Mouse (Mus musculus) intestine, embryonic 14.5 days (tissue): ENCODE results near the gene Spink4. TPM values are rescaled to one million over a fixed set of nuclear protein-coding genes. Genes with fewer than 3 reads are reported as not detected.

Source experiments
- ATAC-seq: fragments of 200-750 bp; cut with Nextera tagmentation; replicated peaks from 2 replicates; pipeline ENCODE4 v1.8.0; 2017; ENCODE audit warnings: low read depth, moderate number of reproducible peaks, moderate TSS enrichment, moderate library complexity; ENCODE audit not compliant: low FRiP score, low TSS enrichment
- DNase-seq: peaks from one replicate; pipeline ENCODE4 v3.0.0-alpha.2; 2018; ENCODE audit warnings: low spot score
- H3K27ac ChIP-seq: fragments of 300-500 bp; sonication (generic); 2 replicates; pipeline ENCODE4 v1.5.1; 2014; ENCODE audit warnings: low read depth, mild to moderate bottlenecking, control low read depth
- H3K27me3 ChIP-seq: fragments of 300-500 bp; sonication (generic); replicated peaks from 2 replicates; pipeline ENCODE4 v1.6.1; 2014; ENCODE audit warnings: low read length, control low read depth; ENCODE audit not compliant: control insufficient read depth, insufficient read depth
- H3K36me3 ChIP-seq: fragments of 300-500 bp; sonication (generic); 2 replicates; pipeline ENCODE4 v1.6.1; 2014; ENCODE audit warnings: low read length, control low read depth; ENCODE audit not compliant: control insufficient read depth, insufficient read depth
- H3K4me1 ChIP-seq: fragments of 300-500 bp; sonication (generic); replicated peaks from 2 replicates; pipeline ENCODE4 v1.6.1; 2014; ENCODE audit warnings: low read length, control low read depth, mixed read lengths; ENCODE audit not compliant: control insufficient read depth, insufficient read depth
- H3K4me2 ChIP-seq: fragments of 300-500 bp; sonication (generic); 2 replicates; pipeline ENCODE4 v1.6.1; 2014; ENCODE audit warnings: low read length
- H3K4me3 ChIP-seq: fragments of 300-500 bp; sonication (generic); 2 replicates; pipeline ENCODE4 v1.5.1; 2014; ENCODE audit warnings: low read depth, low read length, control low read depth, mixed read lengths
- H3K9ac ChIP-seq: fragments of 300-500 bp; sonication (generic); 2 replicates; pipeline ENCODE4 v1.6.1; 2014; ENCODE audit warnings: mild to moderate bottlenecking, low read length
- H3K9me3 ChIP-seq: fragments of 300-500 bp; sonication (generic); 2 replicates; pipeline ENCODE4 v1.6.1; 2016; ENCODE audit warnings: low read length, control low read depth; ENCODE audit not compliant: control insufficient read depth
- WGBS: fragments of 180-500 bp; shearing (Covaris S2); extraction: QIAGEN DNeasy Blood & Tissue Kit; methylation state at CpG from one replicate; pipeline ENCODE4 v1.1.7; 2014; 5-methylcytosine and 5-hydroxymethylcytosine counted together
- polyA plus RNA-seq: library from polyadenylated mRNA; unstranded; fragments of >200 nt; fragmentation: Nextera tagmentation; extraction: Ambion mirVana; gene quantifications from 2 replicates; pipeline ENCODE4 v1.2.1, GENCODE M21; 2014

Spink4 gene
- polyA plus RNA-seq, 1 experiment from 2014 or later: 76.7 TPM

DNA sequence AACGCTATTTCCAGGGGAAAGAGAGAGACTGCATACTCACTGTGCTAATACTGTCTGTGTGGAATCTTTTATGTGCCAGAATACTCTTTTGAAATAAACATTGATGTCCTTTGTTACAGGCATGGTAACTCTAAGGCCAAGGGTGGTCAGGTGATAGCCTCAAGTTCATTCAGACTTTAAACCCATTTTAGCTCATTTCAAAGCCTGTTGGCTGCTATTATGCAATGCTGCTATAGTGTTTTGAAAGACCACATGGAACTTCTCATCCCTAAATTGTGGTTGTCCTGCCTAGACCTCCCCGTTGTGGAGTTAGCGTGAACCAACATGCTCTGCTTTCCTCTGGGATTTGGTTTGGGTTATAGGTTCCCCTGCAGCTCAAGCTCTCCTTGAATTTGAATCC, 55.8 kb downstream of the Spink4 start:
- H3K4me1 ChIP-seq: 0 out of 2 replicates have a peak, but pooled peaks cover 4% of the 10 kb centered on the region
- H3K9ac ChIP-seq: no peak overlapping the region
- no peaks in the 10 kb centered on the region for H3K9me3 ChIP-seq
- no peaks in the 10 kb centered on the region for H3K27me3 ChIP-seq
- no peak overlapping the region for H3K4me2 ChIP-seq
- H3K4me3 ChIP-seq: no peak overlapping the region
- DNase-seq (no peak), ATAC-seq (no peak)
- peaks cover 54% of the 10 kb centered on the region for H3K36me3 ChIP-seq
- no peak overlapping the region for H3K27ac ChIP-seq
- 92% methylated on average over 3 of the region's 3 CpGs for WGBS

DNA sequence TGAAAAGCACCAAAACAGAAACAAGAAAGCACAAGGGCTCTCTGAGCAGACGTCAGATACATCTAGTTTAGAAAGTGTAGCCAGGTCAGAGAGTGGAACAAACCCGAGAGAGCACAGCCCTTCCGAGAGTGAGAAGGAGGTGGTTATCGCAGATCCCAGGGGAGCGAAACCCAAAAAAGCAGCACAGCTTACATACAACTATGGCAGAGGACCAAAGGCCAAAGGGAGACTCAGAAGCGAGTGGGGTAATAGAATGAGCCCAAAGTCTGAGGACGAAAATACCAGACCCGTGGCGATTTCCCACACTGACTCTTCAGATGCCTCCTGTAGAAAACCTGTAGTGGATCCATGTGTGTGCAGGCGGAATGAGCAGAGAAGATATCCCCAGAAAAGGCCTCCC, 56.8 kb downstream of the Spink4 start:
- Histone ChIP-seq H3K36me3 (peaks cover 64% of the 10 kb centered on the region), H3K4me1 (0 out of 2 replicates have a peak, but pooled peaks cover 4% of the 10 kb centered on the region), H3K9ac (no peak overlapping the region), H3K27ac (no peak overlapping the region), H3K4me3 (no peak overlapping the region), H3K9me3 (no peaks in the 10 kb centered on the region), H3K27me3 (no peaks in the 10 kb centered on the region), H3K4me2 (no peak overlapping the region)
- no peak for ATAC-seq
- DNase-seq: no peak
- WGBS: 86% methylated on average over 10 of the region's 10 CpGs

DNA sequence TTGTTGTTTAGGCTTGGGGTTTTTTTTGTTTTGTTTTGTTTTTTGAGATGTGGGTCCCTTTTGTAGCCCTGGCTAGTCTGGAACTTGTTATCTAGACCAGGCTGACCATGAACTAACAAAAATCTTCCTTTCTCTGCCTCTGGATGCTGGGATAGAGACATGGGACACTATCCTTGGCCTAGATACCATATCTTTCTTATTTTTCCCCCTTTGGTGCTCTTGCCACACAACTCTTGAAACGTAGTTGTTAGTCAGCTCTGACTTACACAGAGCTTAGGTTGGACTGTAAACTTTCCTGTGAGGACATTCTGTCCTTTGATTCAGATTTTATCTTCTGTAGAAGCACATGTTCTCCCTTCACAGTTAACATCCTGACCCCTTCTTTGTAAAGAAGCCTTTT, 59.6 kb downstream of the Spink4 start:
- Histone ChIP-seq H3K4me1 (no peaks in the 10 kb centered on the region), H3K27me3 (no peaks in the 10 kb centered on the region), H3K9me3 (no peaks in the 10 kb centered on the region), H3K9ac (no peak overlapping the region), H3K4me2 (no peak overlapping the region), H3K4me3 (no peak overlapping the region), H3K27ac (no peak overlapping the region), H3K36me3 (peaks cover 83% of the 10 kb centered on the region)
- WGBS: 89% methylated on average over 1 of the region's 1 CpGs
- no peak for ATAC-seq
- no peak for DNase-seq

Other genes starting within 250 kb of the Spink4 start
- 24.3 and 27.3 TPM in 2 replicates for gene Aptx, start 216.9 kb upstream of the Spink4 start, polyA plus RNA-seq
- gene Dnaja1, start 197.9 kb upstream of the Spink4 start, polyA plus RNA-seq: 338 and 347 TPM in 2 replicates
- gene Smu1, start 162.1 kb upstream of the Spink4 start, polyA plus RNA-seq: 155 and 169 TPM in 2 replicates
- gene B4galt1, start 66.0 kb upstream of the Spink4 start, polyA plus RNA-seq: 36.7 and 37.9 TPM in 2 replicates
- 195 and 197 TPM in 2 replicates for gene Bag1, start 28.2 kb downstream of the Spink4 start, polyA plus RNA-seq
- 82.1 and 85.8 TPM in 2 replicates for gene Chmp5, start 28.4 kb downstream of the Spink4 start, polyA plus RNA-seq
- 94.7 and 102 TPM in 2 replicates for gene Nfx1, start 50.9 kb downstream of the Spink4 start, polyA plus RNA-seq
- 0.16 TPM in 2 replicates for gene Aqp7, start 128.1 kb downstream of the Spink4 start, polyA plus RNA-seq
- gene Aqp3, start 178.1 kb downstream of the Spink4 start, polyA plus RNA-seq: 0.96 TPM in 1 of 2 replicates, not detected in the other
- gene Nol6, start 204.4 kb downstream of the Spink4 start, polyA plus RNA-seq: 26.3 and 26.4 TPM in 2 replicates
- 82.5 and 84.6 TPM in 2 replicates for gene Ube2r2, start 215.7 kb downstream of the Spink4 start, polyA plus RNA-seq